Mouse (Mus musculus) adrenal gland, postnatal 36 days (tissue): ENCODE results near the gene Sf3a3. TPM values are rescaled to one million over a fixed set of nuclear protein-coding genes. Genes with fewer than 3 reads are reported as not detected.

Experiments
- DNase-seq, 2 experiments: peaks; one replicate each; pipeline ENCODE4 v3.0.0; 2021; ENCODE audit warnings: mixed read lengths in 1 of 2
- microRNA-seq: library from miRNA; unstranded; fragments of <30 nt; microRNA quantifications from one replicate; pipeline ENCODE4 v1.2.0, GENCODE M21; 2021
- total RNA-seq, 2 experiments: library from RNA; stranded (reverse); gene quantifications; 2 replicates each; pipeline ENCODE4 v1.2.3; 2021

Gene Sf3a3
- total RNA-seq, 2 experiments from 2014 or later, result 39.3 to 39.6 TPM

DNA sequence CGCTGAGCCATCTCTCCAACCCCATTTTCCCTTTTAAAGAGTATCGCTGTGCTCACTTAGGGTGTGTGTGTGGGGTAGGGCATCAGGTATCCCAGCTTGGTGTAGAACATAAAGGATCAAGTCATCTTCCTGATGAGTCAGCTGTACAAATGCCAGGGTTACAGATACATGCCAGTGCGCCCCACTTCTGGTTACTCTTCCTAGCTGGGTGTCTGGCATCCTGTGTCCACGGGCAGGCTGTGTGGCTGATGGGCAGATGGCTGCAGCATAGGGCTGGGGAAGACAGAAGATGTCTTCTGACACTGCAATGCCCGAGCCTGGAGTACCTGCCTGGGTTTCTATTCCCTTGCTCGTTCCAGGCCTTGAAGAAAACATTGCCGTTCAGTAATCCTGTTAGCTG is 66.8 kb downstream of the Sf3a3 start:
- DNase-seq, result no peak

Small RNA genes within 50 kb of the gene (microRNA-seq; reads per million reads assigned to microRNA genes)
- gene Gm24721, result not detected
- not detected for gene Mir697
- gene Mir698, result not detected

Other genes starting within 250 kb of the Sf3a3 start
- gene 3100002H09Rik, start 104.0 kb upstream of the Sf3a3 start, total RNA-seq, result not detected
- gene Pou3f1, start 58.0 kb upstream of the Sf3a3 start, total RNA-seq, result under 1 TPM in 1 of 2 experiments, not detected in 1; 0.10 TPM
- 10 to 100 TPM; 30.0 to 40.6 TPM for gene Utp11, start 21.2 kb upstream of the Sf3a3 start, total RNA-seq
- 1 to 10 TPM; 8.1 to 9.0 TPM for gene Fhl3, start 14.1 kb upstream of the Sf3a3 start, total RNA-seq
- gene Inpp5b, start 27.1 kb downstream of the Sf3a3 start, total RNA-seq, result 10 to 100 TPM; 15.9 to 21.0 TPM
- 10 to 100 TPM; 21.7 to 26.6 TPM for gene Mtf1, start 87.3 kb downstream of the Sf3a3 start, total RNA-seq
- 10 to 100 TPM; 47.0 to 50.6 TPM for gene Yrdc, start 135.9 kb downstream of the Sf3a3 start, total RNA-seq
- 10 to 100 TPM; 43.4 to 49.2 TPM for gene 1110065P20Rik, start 136.4 kb downstream of the Sf3a3 start, total RNA-seq
- gene Maneal, start 147.4 kb downstream of the Sf3a3 start, total RNA-seq, result 1 to 10 TPM; 3.8 to 4.4 TPM
- 1 to 10 TPM; 2.4 to 3.3 TPM for gene Epha10, start 166.1 kb downstream of the Sf3a3 start, total RNA-seq
- gene 9930104L06Rik, start 222.3 kb downstream of the Sf3a3 start, total RNA-seq, result 10 to 100 TPM in 1 of 2 experiments, 1 to 10 TPM in 1; 9.8 to 17.9 TPM
- 1 to 10 TPM; 5.7 to 7.6 TPM for gene Cdca8, start 224.5 kb downstream of the Sf3a3 start, total RNA-seq